Mouse (Mus musculus) limb, embryonic 13.5 days (tissue): ENCODE measurements around the gene Prss57. TPM values are rescaled to one million over a fixed set of nuclear protein-coding genes. Genes with fewer than 3 reads are reported as not detected.
"Not testable (repeated sequence)": the region's sequence is repeated elsewhere in the genome, so short reads cannot be mapped to it uniquely, and the experiment has no call there.

Source experiments
- ATAC-seq: fragments of 200-750 bp; cut with Nextera tagmentation; 2 replicates; pipeline ENCODE4 v1.8.0; 2017; ENCODE audit warnings: low read depth, moderate number of reproducible peaks, moderate TSS enrichment; ENCODE audit not compliant: low FRiP score
- H3K27ac ChIP-seq: fragments of 300-500 bp; sonication (generic); 2 replicates; pipeline ENCODE4 v1.5.1; 2015; ENCODE audit warnings: inconsistent platforms, mild to moderate bottlenecking, moderate library complexity
- H3K27me3 ChIP-seq: fragments of 300-500 bp; sonication (generic); 2 replicates; pipeline ENCODE4 v1.6.1; 2015; ENCODE audit warnings: mild to moderate bottlenecking, inconsistent platforms
- H3K36me3 ChIP-seq: fragments of 300-500 bp; sonication (generic); 2 replicates; pipeline ENCODE4 v1.6.1; 2015; ENCODE audit warnings: inconsistent platforms, mild to moderate bottlenecking, moderate library complexity
- H3K4me1 ChIP-seq: fragments of 300-500 bp; sonication (generic); 2 replicates; pipeline ENCODE4 v1.6.1; 2015; ENCODE audit warnings: inconsistent platforms
- H3K4me2 ChIP-seq: fragments of 300-500 bp; sonication (generic); replicated peaks from 2 replicates; pipeline ENCODE4 v1.6.1; 2015; ENCODE audit warnings: inconsistent platforms, mild to moderate bottlenecking, moderate library complexity
- H3K4me3 ChIP-seq: fragments of 300-500 bp; sonication (generic); 2 replicates; pipeline ENCODE4 v1.5.1; 2015; ENCODE audit warnings: moderate library complexity, mild to moderate bottlenecking, inconsistent platforms
- H3K9ac ChIP-seq: fragments of 300-500 bp; sonication (generic); 2 replicates; pipeline ENCODE4 v1.6.1; 2015; ENCODE audit warnings: mild to moderate bottlenecking, inconsistent platforms
- H3K9me3 ChIP-seq: fragments of 300-500 bp; sonication (generic); 2 replicates; pipeline ENCODE4 v1.6.1; 2016; ENCODE audit warnings: inconsistent platforms
- whole genome bisulfite sequencing: fragments of 180-500 bp; shearing (Covaris S2); methylation state at CpG from one replicate; pipeline ENCODE4 v1.1.7; 2015; 5-methylcytosine and 5-hydroxymethylcytosine counted together
- polyA plus RNA-seq: library from polyadenylated mRNA; unstranded; fragments of >200 nt; fragmentation: Nextera tagmentation; extraction: Ambion mirVana; gene quantifications from 2 replicates; pipeline ENCODE4 v1.2.1, GENCODE M21; 2015

The Prss57 gene
- polyA plus RNA-seq, 1 experiment from 2014 or later: 0.11 TPM

GRCm38 (mm10) chr10:79762875-79763274, 27.9 kb downstream of the Prss57 start:
- no peak for ATAC-seq
- Histone ChIP-seq H3K27me3 (no peaks in the 10 kb centered on the region), H3K4me3 (no peak overlapping the region), H3K9me3 (no peaks in the 10 kb centered on the region), H3K27ac (no peak overlapping the region), H3K36me3 (peaks cover 55% of the 10 kb centered on the region), H3K9ac (0 out of 2 replicates have a peak overlapping the region, but pooled peaks have one; percentile 94), H3K4me1 (peaks cover 25% of the 10 kb centered on the region), H3K4me2 (no peak overlapping the region)
- 86% methylated on average over 3 of the region's 3 CpGs for WGBS

GRCm38 (mm10) chr10:79760603-79761143, 30.1 kb downstream of the Prss57 start:
- no peak for ATAC-seq
- Histone ChIP-seq H3K4me2 (no peak overlapping the region), H3K4me1 (peaks cover 17% of the 10 kb centered on the region), H3K4me3 (no peak overlapping the region), H3K9ac (no peak overlapping the region), H3K9me3 (no peaks in the 10 kb centered on the region), H3K27ac (no peak overlapping the region), H3K36me3 (peaks cover 77% of the 10 kb centered on the region), H3K27me3 (no peaks in the 10 kb centered on the region)
- WGBS: 90% methylated on average over 11 of the region's 11 CpGs

GRCm38 (mm10) chr10:79759675-79760074, 31.1 kb downstream of the Prss57 start:
- not testable (repeated sequence) for H3K4me3 ChIP-seq, H3K9ac ChIP-seq, H3K27me3 ChIP-seq, H3K27ac ChIP-seq, ATAC-seq, H3K9me3 ChIP-seq, H3K4me2 ChIP-seq
- WGBS: 100% methylated on average over 1 of the region's 1 CpGs
- Histone ChIP-seq H3K36me3 (peaks cover 76% of the 10 kb centered on the region), H3K4me1 (peaks cover 17% of the 10 kb centered on the region)

- Histone ChIP-seq H3K9me3 (no peaks in the 10 kb centered on the region), H3K36me3 (peaks cover 60% of the 10 kb centered on the region), H3K4me1 (peaks cover 10% of the 10 kb centered on the region), H3K9ac (no peak overlapping the region), H3K27me3 (no peaks in the 10 kb centered on the region; the same call in 1 of the 2 replicates), H3K27ac (no peak overlapping the region), H3K4me2 (no peak overlapping the region), H3K4me3 (no peak overlapping the region)
- ATAC-seq: no peak
- WGBS: 92% methylated on average over 24 of the region's 24 CpGs
Observed at GRCm38 (mm10) chr10:79756660-79757059, 34.1 kb downstream of the Prss57 start.

GRCm38 (mm10) chr10:79755854-79756253, 34.9 kb downstream of the Prss57 start:
- Histone ChIP-seq H3K9me3 (no peaks in the 10 kb centered on the region), H3K27me3 (no peaks in the 10 kb centered on the region; the same call in 1 of the 2 replicates), H3K9ac (no peak overlapping the region), H3K27ac (no peak overlapping the region; the same call in 1 of the 2 replicates), H3K4me2 (no peak overlapping the region), H3K4me1 (peaks cover 10% of the 10 kb centered on the region), H3K4me3 (no peak overlapping the region), H3K36me3 (peaks cover 52% of the 10 kb centered on the region)
- 68% methylated on average over 3 of the region's 3 CpGs for WGBS
- no peak for ATAC-seq

GRCm38 (mm10) chr10:79754856-79755516, 35.8 kb downstream of the Prss57 start, which contains the start of gene Fgf22:
Fgf22 (plus strand) TSS chr10:79755076.
- H3K27ac ChIP-seq: no peak within 1 kb of the TSS
- H3K27me3 ChIP-seq: no peaks in the 10 kb centered on the region; the same call in 1 of the 2 replicates
- 2% methylated on average over 35 of the region's 36 CpGs for WGBS
- peak within 1 kb of the TSS; percentile 40 for H3K4me3 ChIP-seq
- no peaks in the 10 kb centered on the region for H3K9me3 ChIP-seq
- H3K4me2 ChIP-seq: peak within 1 kb of the TSS; percentile 73
- H3K9ac ChIP-seq: peak within 1 kb of the TSS; percentile 54; the same call in 1 of the 2 replicates
- peaks cover 43% of the 10 kb centered on the region for H3K36me3 ChIP-seq
- ATAC-seq: peak; percentile 79; the same call in 1 of the 2 replicates
- H3K4me1 ChIP-seq: peaks cover 10% of the 10 kb centered on the region

GRCm38 (mm10) chr10:79748496-79748895, 42.3 kb downstream of the Prss57 start:
- no peaks in the 10 kb centered on the region for H3K27me3 ChIP-seq
- no peak overlapping the region for H3K4me2 ChIP-seq
- peaks cover 12% of the 10 kb centered on the region for H3K4me1 ChIP-seq
- H3K4me3 ChIP-seq: no peak overlapping the region
- H3K36me3 ChIP-seq: peaks cover 12% of the 10 kb centered on the region
- 79% methylated on average over 6 of the region's 6 CpGs for WGBS
- no peaks in the 10 kb centered on the region for H3K9me3 ChIP-seq
- H3K9ac ChIP-seq: no peak overlapping the region
- no peak overlapping the region for H3K27ac ChIP-seq
- ATAC-seq: no peak

GRCm38 (mm10) chr10:79746774-79747151, 44.0 kb downstream of the Prss57 start:
- no peaks in the 10 kb centered on the region for H3K27me3 ChIP-seq
- ATAC-seq: peak; percentile 60
- no peak overlapping the region for H3K27ac ChIP-seq
- H3K4me1 ChIP-seq: peaks cover 12% of the 10 kb centered on the region
- peak overlapping the region; percentile 62 for H3K4me2 ChIP-seq
- 27% methylated on average over 6 of the region's 6 CpGs for WGBS
- no peaks in the 10 kb centered on the region for H3K9me3 ChIP-seq
- H3K4me3 ChIP-seq: peak overlapping the region; percentile 55
- peaks cover 29% of the 10 kb centered on the region for H3K36me3 ChIP-seq
- H3K9ac ChIP-seq: peak overlapping the region; percentile 53; the same call in 1 of the 2 replicates

GRCm38 (mm10) chr10:79745898-79746773, 44.6 kb downstream of the Prss57 start, which contains the start of gene Polrmt:
Polrmt (minus strand) TSS chr10:79746581.
- H3K36me3 ChIP-seq: peaks cover 35% of the 10 kb centered on the region
- ATAC-seq: peak; percentile 96
- H3K9ac ChIP-seq: peak within 1 kb of the TSS; percentile 66
- peaks cover 12% of the 10 kb centered on the region for H3K4me1 ChIP-seq
- WGBS: 3% methylated on average over 38 of the region's 38 CpGs
- H3K27ac ChIP-seq: no peak within 1 kb of the TSS
- peak within 1 kb of the TSS; percentile 55 for H3K4me3 ChIP-seq
- peaks cover 5% of the 10 kb centered on the region for H3K9me3 ChIP-seq
- peak within 1 kb of the TSS; percentile 62 for H3K4me2 ChIP-seq
- H3K27me3 ChIP-seq: no peaks in the 10 kb centered on the region

- peak overlapping the region; percentile 55 for H3K4me3 ChIP-seq
- 89% methylated on average over 3 of the region's 3 CpGs for WGBS
- 0 out of 2 replicates have a peak overlapping the region, but pooled peaks have one; percentile 31 for H3K9ac ChIP-seq
- no peaks in the 10 kb centered on the region for H3K27me3 ChIP-seq
- no peak for ATAC-seq
- H3K9me3 ChIP-seq: peaks cover 12% of the 10 kb centered on the region
- H3K36me3 ChIP-seq: peaks cover 42% of the 10 kb centered on the region
- H3K27ac ChIP-seq: no peak overlapping the region
- H3K4me2 ChIP-seq: peak overlapping the region; percentile 62
- peaks cover 12% of the 10 kb centered on the region for H3K4me1 ChIP-seq
Observed at GRCm38 (mm10) chr10:79745411-79745810, 45.4 kb downstream of the Prss57 start.

- no peak for ATAC-seq
- H3K27ac ChIP-seq: no peak overlapping the region
- H3K4me3 ChIP-seq: no peak overlapping the region
- peaks cover 28% of the 10 kb centered on the region for H3K9me3 ChIP-seq
- H3K27me3 ChIP-seq: no peaks in the 10 kb centered on the region
- H3K4me1 ChIP-seq: peaks cover 12% of the 10 kb centered on the region
- no peak overlapping the region for H3K9ac ChIP-seq
- 94% methylated on average over 15 of the region's 15 CpGs for WGBS
- H3K36me3 ChIP-seq: peaks cover 58% of the 10 kb centered on the region
- H3K4me2 ChIP-seq: no peak overlapping the region
Observed at GRCm38 (mm10) chr10:79743650-79744365, 47.0 kb downstream of the Prss57 start.
